Mouse (Mus musculus) erythroblast, embryonic 14.5 days (primary cell): Measurements from ENCODE around the gene Map2k6. TPM values are rescaled to one million over a fixed set of nuclear protein-coding genes. Genes with fewer than 3 reads are reported as not detected.

Experiments used
- H3K27me3 ChIP-seq: 2 replicates; pipeline ENCODE4 v1.6.1; 2012; ENCODE audit warnings: inconsistent platforms; ENCODE audit not compliant: control insufficient read depth
- H3K36me3 ChIP-seq: 2 replicates; pipeline ENCODE4 v1.6.1; 2012; ENCODE audit warnings: mild to moderate bottlenecking, inconsistent platforms; ENCODE audit not compliant: control insufficient read depth
- H3K4me1 ChIP-seq: 2 replicates; pipeline ENCODE4 v1.6.1; 2012; ENCODE audit warnings: inconsistent platforms; ENCODE audit not compliant: control insufficient read depth
- H3K4me3 ChIP-seq: replicated peaks from 2 replicates; pipeline ENCODE3; 2012; ENCODE audit warnings: moderate library complexity, mild to moderate bottlenecking, inconsistent platforms
- H3K9me3 ChIP-seq: 2 replicates; pipeline ENCODE4 v1.6.1; 2012; ENCODE audit warnings: low read length, inconsistent platforms, mixed read lengths; ENCODE audit not compliant: control insufficient read depth
- GATA1 ChIP-seq: IDR thresholded peaks from 2 replicates; pipeline ENCODE4 v1.6.1; 2012; ENCODE audit warnings: low read length, inconsistent platforms, mixed read lengths
- TAL1 ChIP-seq: IDR thresholded peaks from 3 replicates; pipeline ENCODE4 v1.6.1; 2012; ENCODE audit warnings: low read length, inconsistent platforms, mixed read lengths
- polyA plus RNA-seq: library from polyadenylated mRNA; stranded (reverse); fragments of >175 nt; gene quantifications from 2 replicates; pipeline ENCODE4 v1.2.3, GENCODE M21; 2012

Map2k6 gene
- polyA plus RNA-seq, 1 experiment, result not detected

GRCm38 (mm10) chr11:110484426-110484825, 85.5 kb downstream of the Map2k6 start:
- Histone ChIP-seq H3K36me3 (no peaks in the 10 kb centered on the region), H3K9me3 (no peaks in the 10 kb centered on the region), H3K4me3 (no peak overlapping the region), H3K27me3 (no peaks in the 10 kb centered on the region), H3K4me1 (peaks cover 16% of the 10 kb centered on the region)
- no peak for TF ChIP-seq GATA1
- no peak for TF ChIP-seq TAL1

GRCm38 (mm10) chr11:110485081-110485480, 86.2 kb downstream of the Map2k6 start:
- Histone ChIP-seq H3K36me3 (no peaks in the 10 kb centered on the region), H3K4me1 (peaks cover 10% of the 10 kb centered on the region), H3K27me3 (no peaks in the 10 kb centered on the region), H3K4me3 (no peak overlapping the region), H3K9me3 (no peaks in the 10 kb centered on the region)
- TF ChIP-seq TAL1 (no peak), GATA1 (no peak)

GRCm38 (mm10) chr11:110487796-110488195, 88.9 kb downstream of the Map2k6 start:
- no peak for TF ChIP-seq GATA1
- no peak for TF ChIP-seq TAL1

GRCm38 (mm10) chr11:110488301-110488700, 89.4 kb downstream of the Map2k6 start:
- peaks cover 3% of the 10 kb centered on the region; the same call in 1 of the 2 replicates for H3K36me3 ChIP-seq
- no peaks in the 10 kb centered on the region for H3K4me1 ChIP-seq
- peaks cover 6% of the 10 kb centered on the region; the same call in 1 of the 2 replicates for H3K9me3 ChIP-seq
- no peaks in the 10 kb centered on the region for H3K27me3 ChIP-seq
- no peak for TF ChIP-seq GATA1
- no peak for TF ChIP-seq TAL1
- H3K4me3 ChIP-seq, result no peak overlapping the region

More at GRCm38 (mm10) chr11:110487796-110488195, 88.9 kb downstream of the Map2k6 start:
- H3K36me3 ChIP-seq, result peaks cover under 1% of the 10 kb centered on the region; the same call in 1 of the 2 replicates
- peaks cover 4% of the 10 kb centered on the region; the same call in 1 of the 2 replicates for H3K4me1 ChIP-seq
- H3K4me3 ChIP-seq, result no peak overlapping the region
- no peaks in the 10 kb centered on the region for H3K27me3 ChIP-seq
- peaks cover 6% of the 10 kb centered on the region; the same call in 1 of the 2 replicates for H3K9me3 ChIP-seq

GRCm38 (mm10) chr11:110495323-110496060, 96.6 kb downstream of the Map2k6 start:
- H3K36me3 ChIP-seq, result peaks cover 7% of the 10 kb centered on the region; the same call in 1 of the 2 replicates

GRCm38 (mm10) chr11:110496061-110496446, 97.1 kb downstream of the Map2k6 start:
- TF ChIP-seq TAL1 (no peak), GATA1 (no peak)
- no peaks in the 10 kb centered on the region for H3K27me3 ChIP-seq
- H3K4me3 ChIP-seq, result no peak overlapping the region
- peaks cover 6% of the 10 kb centered on the region; the same call in 1 of the 2 replicates for H3K9me3 ChIP-seq
- H3K36me3 ChIP-seq, result peaks cover 7% of the 10 kb centered on the region; the same call in 1 of the 2 replicates
- peaks cover 5% of the 10 kb centered on the region for H3K4me1 ChIP-seq

More at GRCm38 (mm10) chr11:110495323-110496060, 96.6 kb downstream of the Map2k6 start:
- peaks cover 6% of the 10 kb centered on the region; the same call in 1 of the 2 replicates for H3K9me3 ChIP-seq
- H3K27me3 ChIP-seq, result no peaks in the 10 kb centered on the region
- no peak for TF ChIP-seq TAL1
- TF ChIP-seq GATA1, result no peak
- no peak overlapping the region for H3K4me3 ChIP-seq
- H3K4me1 ChIP-seq, result peaks cover 5% of the 10 kb centered on the region

GRCm38 (mm10) chr11:110497743-110498142, 98.8 kb downstream of the Map2k6 start:
- H3K36me3 ChIP-seq, result peaks cover 7% of the 10 kb centered on the region; the same call in 1 of the 2 replicates
- TF ChIP-seq GATA1, result no peak
- TF ChIP-seq TAL1, result no peak
- H3K9me3 ChIP-seq, result no peaks in the 10 kb centered on the region
- H3K27me3 ChIP-seq, result no peaks in the 10 kb centered on the region
- no peak overlapping the region for H3K4me3 ChIP-seq
- peaks cover 5% of the 10 kb centered on the region for H3K4me1 ChIP-seq

- TF ChIP-seq TAL1, result no peak
- no peak for TF ChIP-seq GATA1
- H3K4me1 ChIP-seq, result peaks cover 5% of the 10 kb centered on the region
- no peaks in the 10 kb centered on the region for H3K9me3 ChIP-seq
- H3K4me3 ChIP-seq, result no peak overlapping the region
- peaks cover 3% of the 10 kb centered on the region; the same call in 1 of the 2 replicates for H3K36me3 ChIP-seq
- H3K27me3 ChIP-seq, result no peaks in the 10 kb centered on the region
Measured at GRCm38 (mm10) chr11:110498651-110499213, 99.8 kb downstream of the Map2k6 start.

GRCm38 (mm10) chr11:110502937-110503670, 104.2 kb downstream of the Map2k6 start:
- peaks cover 5% of the 10 kb centered on the region; the same call in 1 of the 2 replicates for H3K36me3 ChIP-seq
- H3K9me3 ChIP-seq, result peaks cover 2% of the 10 kb centered on the region; the same call in 1 of the 2 replicates
- peaks cover 5% of the 10 kb centered on the region for H3K4me1 ChIP-seq

More at GRCm38 (mm10) chr11:110502937-110503670, 104.2 kb downstream of the Map2k6 start:
- no peaks in the 10 kb centered on the region for H3K27me3 ChIP-seq
- TF ChIP-seq TAL1 (no peak), GATA1 (no peak)
- H3K4me3 ChIP-seq, result no peak overlapping the region
